Mouse (Mus musculus) neutrophil, adult 65 days (primary cell): Measurements from ENCODE around the gene Snrnp200. TPM values are rescaled to one million over a fixed set of nuclear protein-coding genes. Genes with fewer than 3 reads are reported as not detected.

Source experiments
- total RNA-seq: library from RNA; stranded (reverse); gene quantifications from 2 replicates; pipeline ENCODE4 v1.2.4, GENCODE M21; 2023

Snrnp200 gene
- total RNA-seq: 108 and 146 TPM in 2 replicates

GRCm38 (mm10) chr2:127207547-127208451 lies at the start of gene Snrnp200, which contains the start of gene 1810024B03Rik:
Gene Snrnp200 (plus strand): TSS chr2:127208386.
Gene 1810024B03Rik (minus strand): TSS chr2:127208280.

GRCm38 (mm10) chr2:127247592-127248333 lies 39.6 kb downstream of the Snrnp200 start, which contains the start of the genes Ciao1 and Tmem127:
Gene Ciao1 (minus strand): TSS chr2:127247816.
Gene Tmem127 (plus strand): TSS chr2:127247908.

GRCm38 (mm10) chr2:127269491-127270299 lies 61.5 kb downstream of the Snrnp200 start, which contains the start of gene Stard7:
Gene Stard7 (plus strand): TSS chr2:127270218.

Other genes with a start within 250 kb of the Snrnp200 start
- 10.8 and 12.9 TPM in 2 replicates for gene Ap4e1, start 199.7 kb upstream of the Snrnp200 start, total RNA-seq
- 11.5 and 19.6 TPM in 2 replicates for gene Blvra, start 137.7 kb upstream of the Snrnp200 start, total RNA-seq
- 36.7 and 44.3 TPM in 2 replicates for gene Ncaph, start 74.4 kb upstream of the Snrnp200 start, total RNA-seq
- 14.0 and 15.1 TPM in 2 replicates for gene Itpripl1, start 64.9 kb upstream of the Snrnp200 start, total RNA-seq
- gene 1810024B03Rik, start 106 bp upstream of the Snrnp200 start, total RNA-seq: 0.43 and 0.51 TPM in 2 replicates
- 24.8 and 30.9 TPM in 2 replicates for gene Ciao1, start 39.4 kb downstream of the Snrnp200 start, total RNA-seq
- 80.8 and 87.3 TPM in 2 replicates for gene Tmem127, start 39.5 kb downstream of the Snrnp200 start, total RNA-seq
- gene Stard7, start 61.8 kb downstream of the Snrnp200 start, total RNA-seq: 67.6 and 75.6 TPM in 2 replicates
- 61.8 and 67.6 TPM in 2 replicates for gene Dusp2, start 127.8 kb downstream of the Snrnp200 start, total RNA-seq
- gene Astl, start 130.3 kb downstream of the Snrnp200 start, total RNA-seq: not detected in 2 replicates
- gene Adra2b, start 154.8 kb downstream of the Snrnp200 start, total RNA-seq: not detected in 2 replicates
- not detected in 2 replicates for gene Gpat2, start 216.8 kb downstream of the Snrnp200 start, total RNA-seq
- gene Fahd2a, start 236.2 kb downstream of the Snrnp200 start, total RNA-seq: 5.1 and 5.6 TPM in 2 replicates